Mouse (Mus musculus): ENCODE measurements around the gene Prr9. TPM values are rescaled to one million over a fixed set of nuclear protein-coding genes. Genes with fewer than 3 reads are reported as not detected.

Prr9 gene
- not detected in 2 replicates for polyA plus RNA-seq (2012; ENCODE audit: insufficient read depth, insufficient read length, low replicate concordance, missing spikeins)

DNA sequence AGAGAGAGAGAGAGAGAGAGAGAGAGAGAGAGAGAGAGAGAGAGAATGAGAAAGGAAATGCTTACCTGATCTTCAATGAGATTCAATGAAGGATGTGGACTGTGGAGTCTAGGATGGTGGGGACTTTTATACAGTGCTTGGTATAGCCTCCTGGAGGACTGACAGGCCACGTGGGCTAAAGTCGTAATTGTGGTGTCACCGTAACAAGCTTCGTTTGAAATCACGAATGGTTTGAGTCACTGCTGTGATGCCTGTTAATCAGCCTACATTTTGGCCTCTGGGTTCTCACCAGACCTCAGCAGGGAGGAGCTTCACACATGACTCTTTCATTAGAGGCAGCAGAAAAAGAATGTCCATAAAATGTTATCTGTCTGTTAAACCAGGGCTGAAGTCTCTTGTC is at the start of gene Prr9:
TSS of gene Prr9 (minus strand) at position 101 of the 400 bp plus-strand sequence.
- H3K4me1 ChIP-seq (ENCODE audit: control insufficient read depth, insufficient read depth, low read length): no peaks in the 10 kb centered on the region
- no peak within 1 kb of the TSS for H3K27ac ChIP-seq (ENCODE audit: insufficient read depth, low read depth, low read length)
- TF ChIP-seq POLR2A (IDR thresholded peaks at IDR 0.05; ENCODE audit: insufficient read depth, low read depth, low read length) (no peak), CTCF (IDR thresholded peaks at IDR 0.05; ENCODE audit: insufficient read depth, low read depth, low read length) (no peak)
- no peak within 1 kb of the TSS for H3K4me3 ChIP-seq (ENCODE audit: insufficient read depth, low read depth, low read length)
- 76% methylated on average over 5 of the region's 5 CpGs for WGBS

DNA sequence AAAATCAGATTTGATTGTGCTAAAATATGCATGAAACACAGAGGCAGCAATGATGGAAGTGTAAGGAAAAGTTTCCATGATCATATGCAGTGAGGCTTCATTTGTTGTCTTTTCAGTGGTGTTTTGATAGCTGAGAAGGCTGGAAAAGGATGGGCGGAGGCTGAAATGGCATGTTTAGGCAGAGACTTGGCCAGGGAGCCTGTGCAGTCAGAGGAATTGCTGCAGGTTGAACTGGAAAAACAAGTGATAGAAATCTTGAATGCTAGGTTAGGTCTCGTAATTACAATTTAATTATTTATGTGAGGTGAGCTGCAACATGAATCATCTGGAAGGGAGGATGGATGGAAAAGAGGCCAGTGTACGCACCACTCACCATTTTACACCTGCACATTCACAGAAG is 46.1 kb upstream of the Prr9 start:
- 87% methylated on average over 3 of the region's 3 CpGs for WGBS
- Histone ChIP-seq H3K27ac (ENCODE audit: insufficient read depth, low read depth, low read length) (no peak overlapping the region), H3K4me1 (ENCODE audit: control insufficient read depth, insufficient read depth, low read length) (no peaks in the 10 kb centered on the region), H3K4me3 (ENCODE audit: insufficient read depth, low read depth, low read length) (no peak overlapping the region)
- TF ChIP-seq CTCF (IDR thresholded peaks at IDR 0.05; ENCODE audit: insufficient read depth, low read depth, low read length): no peak
- TF ChIP-seq POLR2A (IDR thresholded peaks at IDR 0.05; ENCODE audit: insufficient read depth, low read depth, low read length): no peak

DNA sequence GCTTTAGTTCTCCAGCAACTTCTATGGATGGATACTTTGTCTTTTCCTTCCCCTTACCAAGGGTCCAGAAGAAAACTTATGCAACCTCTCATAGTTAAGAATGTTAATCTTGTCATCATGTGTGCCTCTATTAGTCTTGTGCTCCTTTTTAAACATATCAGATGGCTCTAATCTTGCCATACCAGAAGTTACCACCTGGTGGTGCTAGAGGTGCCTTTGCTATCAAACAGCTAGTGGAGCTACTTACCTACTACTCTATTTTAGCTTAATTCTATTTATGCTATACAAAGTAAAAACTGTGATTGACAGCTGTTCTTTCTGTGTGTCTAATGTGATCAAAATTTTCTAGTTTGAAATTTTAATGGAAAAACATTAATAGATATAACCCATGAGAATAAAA is 29.6 kb upstream of the Prr9 start:
- no peak overlapping the region for H3K4me3 ChIP-seq (ENCODE audit: insufficient read depth, low read depth, low read length)
- H3K4me1 ChIP-seq (ENCODE audit: control insufficient read depth, insufficient read depth, low read length): no peaks in the 10 kb centered on the region
- TF ChIP-seq CTCF (IDR thresholded peaks at IDR 0.05; ENCODE audit: insufficient read depth, low read depth, low read length) (no peak), POLR2A (IDR thresholded peaks at IDR 0.05; ENCODE audit: insufficient read depth, low read depth, low read length) (no peak)
- no peak overlapping the region for H3K27ac ChIP-seq (ENCODE audit: insufficient read depth, low read depth, low read length)

DNA sequence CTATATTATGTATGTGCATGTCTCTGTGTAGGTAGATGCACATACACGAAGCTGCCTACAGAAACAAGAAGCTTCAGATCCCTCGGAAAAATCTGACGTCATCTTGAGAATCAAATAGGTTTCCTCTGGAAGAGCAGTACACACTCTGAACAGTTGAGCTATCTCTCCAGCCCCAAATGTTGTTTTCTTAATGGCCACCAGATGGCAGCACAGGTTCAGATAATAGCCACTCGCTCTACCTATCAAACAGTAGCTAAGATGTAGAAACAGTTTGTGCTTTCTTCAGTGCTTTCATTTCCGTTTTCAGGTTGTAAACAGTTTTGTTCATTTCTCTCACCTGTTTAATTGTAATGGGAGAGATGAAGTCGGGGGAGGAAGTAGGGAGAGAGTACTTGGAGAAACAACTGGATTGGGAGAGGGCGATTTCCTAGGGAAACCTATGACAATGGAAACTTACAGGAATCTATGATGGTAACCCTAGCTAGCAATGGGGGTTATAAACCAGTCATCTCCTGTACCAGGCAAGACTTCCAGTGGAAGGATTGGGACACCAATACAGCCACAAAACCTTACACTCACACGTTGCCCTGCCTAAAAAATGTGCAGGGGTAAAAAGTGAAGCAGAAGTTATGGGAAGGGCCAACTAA is 27.0 kb upstream of the Prr9 start:
- H3K4me1 ChIP-seq (ENCODE audit: control insufficient read depth, insufficient read depth, low read length): no peaks in the 10 kb centered on the region
- H3K4me3 ChIP-seq (ENCODE audit: insufficient read depth, low read depth, low read length): no peak overlapping the region
- no peak overlapping the region for H3K27ac ChIP-seq (ENCODE audit: insufficient read depth, low read depth, low read length)
- WGBS: 23% methylated on average over 8 of the region's 8 CpGs
- TF ChIP-seq POLR2A (IDR thresholded peaks at IDR 0.05; ENCODE audit: insufficient read depth, low read depth, low read length): no peak
- TF ChIP-seq CTCF (IDR thresholded peaks at IDR 0.05; ENCODE audit: insufficient read depth, low read depth, low read length): no peak

DNA sequence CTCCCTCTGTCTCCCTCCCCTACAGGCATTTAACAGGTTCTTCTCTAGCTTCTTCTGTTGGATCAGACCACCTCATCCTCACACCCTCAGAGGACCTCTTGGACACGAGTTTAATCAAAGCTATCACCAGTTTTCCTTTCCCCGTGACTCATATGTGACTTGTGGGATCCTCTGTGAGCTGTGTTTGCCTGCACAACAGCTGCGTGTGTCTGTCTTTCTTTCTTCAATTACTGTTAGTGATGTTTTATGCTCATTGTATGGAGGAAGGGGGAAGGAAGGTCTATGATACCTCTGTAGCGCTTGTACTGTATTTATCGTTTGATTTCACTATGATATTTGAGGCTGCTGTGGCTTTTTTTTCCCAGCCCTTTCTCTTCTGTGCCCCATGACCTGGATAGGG is 24.2 kb upstream of the Prr9 start:
- Histone ChIP-seq H3K27ac (ENCODE audit: insufficient read depth, low read depth, low read length) (no peak overlapping the region), H3K4me1 (ENCODE audit: control insufficient read depth, insufficient read depth, low read length) (no peaks in the 10 kb centered on the region), H3K4me3 (ENCODE audit: insufficient read depth, low read depth, low read length) (no peak overlapping the region)
- 83% methylated on average over 5 of the region's 5 CpGs for WGBS
- TF ChIP-seq POLR2A (IDR thresholded peaks at IDR 0.05; ENCODE audit: insufficient read depth, low read depth, low read length): no peak
- no peak for TF ChIP-seq CTCF (IDR thresholded peaks at IDR 0.05; ENCODE audit: insufficient read depth, low read depth, low read length)

DNA sequence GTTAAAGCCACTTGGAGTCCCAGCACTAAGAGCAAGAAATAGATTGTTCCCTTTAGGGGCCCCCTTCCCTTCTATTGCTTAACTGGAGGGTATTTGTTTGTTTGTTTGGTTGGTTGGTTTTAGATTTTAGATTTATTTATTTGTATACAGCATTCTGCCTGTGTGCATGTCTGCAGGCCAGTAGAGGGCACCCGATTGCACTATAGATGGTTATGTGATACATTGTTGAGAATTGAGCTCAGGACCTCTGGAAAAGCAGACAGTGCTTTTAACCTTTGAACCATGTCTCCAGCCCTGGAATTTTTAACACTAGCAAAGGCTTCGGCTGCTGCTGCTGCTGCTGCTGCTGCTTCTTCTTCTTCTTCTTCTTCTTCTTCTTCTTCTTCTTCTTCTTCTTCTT is 23.7 kb upstream of the Prr9 start:
- Histone ChIP-seq H3K27ac (ENCODE audit: insufficient read depth, low read depth, low read length) (no peak overlapping the region), H3K4me1 (ENCODE audit: control insufficient read depth, insufficient read depth, low read length) (no peaks in the 10 kb centered on the region), H3K4me3 (ENCODE audit: insufficient read depth, low read depth, low read length) (no peak overlapping the region)
- TF ChIP-seq POLR2A (IDR thresholded peaks at IDR 0.05; ENCODE audit: insufficient read depth, low read depth, low read length) (no peak), CTCF (IDR thresholded peaks at IDR 0.05; ENCODE audit: insufficient read depth, low read depth, low read length) (no peak)
- 62% methylated on average over 2 of the region's 2 CpGs for WGBS

DNA sequence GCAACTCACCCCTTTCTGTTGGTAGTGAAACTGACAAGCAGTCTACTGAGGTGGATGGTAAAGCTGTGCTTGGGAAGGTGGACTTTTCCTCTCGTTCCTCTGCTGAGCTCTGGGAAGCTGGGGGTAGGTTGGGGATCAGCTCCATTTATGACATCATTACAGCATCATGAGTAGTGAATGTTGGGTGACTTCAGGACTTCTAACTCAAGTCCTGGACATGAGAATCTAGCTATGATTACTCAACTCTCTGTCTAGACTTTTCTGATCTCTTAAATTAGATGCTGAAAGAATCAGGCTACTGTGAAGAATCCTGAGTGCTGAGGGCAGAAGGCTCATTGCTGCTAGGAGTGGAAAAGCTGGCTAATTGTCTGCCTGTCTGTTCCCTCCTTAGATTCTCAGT is 18.9 kb upstream of the Prr9 start, which contains the start of gene Lelp1:
TSS of gene Lelp1 (minus strand) at position 101 of the 400 bp plus-strand sequence.
- H3K4me3 ChIP-seq (ENCODE audit: insufficient read depth, low read depth, low read length): no peak within 1 kb of the TSS
- H3K27ac ChIP-seq (ENCODE audit: insufficient read depth, low read depth, low read length): no peak within 1 kb of the TSS
- H3K4me1 ChIP-seq (ENCODE audit: control insufficient read depth, insufficient read depth, low read length): no peaks in the 10 kb centered on the region
- TF ChIP-seq POLR2A (IDR thresholded peaks at IDR 0.05; ENCODE audit: insufficient read depth, low read depth, low read length) (no peak), CTCF (IDR thresholded peaks at IDR 0.05; ENCODE audit: insufficient read depth, low read depth, low read length) (no peak)
- WGBS: 60% methylated on average over 1 of the region's 1 CpGs

DNA sequence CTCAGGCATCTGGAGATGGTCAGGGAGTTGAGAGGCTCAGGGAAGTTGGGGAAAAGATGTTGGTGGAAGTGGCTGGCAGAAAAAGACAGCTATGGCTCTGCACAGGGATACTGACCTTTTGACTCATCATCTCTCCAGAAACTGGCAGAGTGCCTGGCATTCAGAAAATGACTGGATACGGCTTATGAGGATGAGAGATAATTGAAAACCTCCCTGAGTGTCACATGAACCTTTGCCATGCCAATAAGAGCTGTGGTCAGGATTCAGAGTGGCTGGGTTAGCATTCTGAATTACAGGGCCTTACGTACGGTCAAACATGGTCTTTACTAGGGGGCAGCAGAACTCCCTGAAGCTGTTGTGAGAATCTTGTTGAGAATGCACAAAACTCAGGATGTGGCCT is 2.8 kb downstream of the Prr9 start:
- Histone ChIP-seq H3K4me1 (ENCODE audit: control insufficient read depth, insufficient read depth, low read length) (no peaks in the 10 kb centered on the region), H3K27ac (ENCODE audit: insufficient read depth, low read depth, low read length) (no peak overlapping the region), H3K4me3 (ENCODE audit: insufficient read depth, low read depth, low read length) (no peak overlapping the region)
- no peak for TF ChIP-seq CTCF (IDR thresholded peaks at IDR 0.05; ENCODE audit: insufficient read depth, low read depth, low read length)
- no peak for TF ChIP-seq POLR2A (IDR thresholded peaks at IDR 0.05; ENCODE audit: insufficient read depth, low read depth, low read length)
- 77% methylated on average over 3 of the region's 3 CpGs for WGBS

DNA sequence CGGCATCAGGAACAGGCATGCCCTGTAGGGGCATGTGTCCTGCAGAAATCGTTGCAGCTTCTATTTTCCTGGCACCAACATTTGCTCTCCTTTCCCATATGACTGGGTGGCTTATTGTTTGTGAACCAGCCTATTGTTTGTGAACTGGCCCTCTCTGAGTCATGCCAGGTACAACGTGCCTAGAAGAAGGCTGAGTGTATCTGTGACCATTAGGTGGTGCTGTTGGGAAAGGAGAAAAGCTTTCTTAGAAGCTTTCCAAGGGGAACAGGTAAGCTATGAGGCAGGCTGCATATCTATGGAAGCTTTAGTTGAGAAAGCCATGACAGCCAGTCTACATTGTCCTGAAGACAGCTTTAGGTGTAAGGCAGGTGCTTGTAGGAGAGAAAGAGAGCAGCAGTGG is 5.8 kb downstream of the Prr9 start:
- Histone ChIP-seq H3K27ac (ENCODE audit: insufficient read depth, low read depth, low read length) (no peak overlapping the region), H3K4me3 (ENCODE audit: insufficient read depth, low read depth, low read length) (no peak overlapping the region), H3K4me1 (ENCODE audit: control insufficient read depth, insufficient read depth, low read length) (no peaks in the 10 kb centered on the region)
- WGBS: 29% methylated on average over 3 of the region's 3 CpGs
- no peak for TF ChIP-seq CTCF (IDR thresholded peaks at IDR 0.05; ENCODE audit: insufficient read depth, low read depth, low read length)

DNA sequence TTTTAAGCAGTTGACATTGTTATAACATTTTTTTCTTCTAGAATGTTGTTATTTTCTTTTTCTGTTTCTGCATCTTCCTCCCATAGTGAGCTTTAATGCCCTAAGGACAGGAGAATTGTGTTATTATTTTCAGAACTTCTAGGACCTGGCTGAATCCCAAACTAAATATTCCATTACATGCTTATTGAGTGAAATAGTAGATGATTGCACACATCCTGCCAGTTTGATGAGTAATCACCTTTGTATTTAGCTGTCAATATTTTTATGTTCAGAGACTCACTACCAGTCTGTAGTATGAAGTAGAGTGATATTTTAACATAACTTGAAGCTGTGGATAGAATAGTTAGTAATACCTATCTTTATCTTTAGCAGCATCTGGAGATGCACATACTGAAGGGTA is 12.2 kb downstream of the Prr9 start:
- no peak for TF ChIP-seq CTCF (IDR thresholded peaks at IDR 0.05; ENCODE audit: insufficient read depth, low read depth, low read length)
- no peak for TF ChIP-seq POLR2A (IDR thresholded peaks at IDR 0.05; ENCODE audit: insufficient read depth, low read depth, low read length)
- no peaks in the 10 kb centered on the region for H3K4me1 ChIP-seq (ENCODE audit: control insufficient read depth, insufficient read depth, low read length)

More for the DNA sequence above, 12.2 kb downstream of the Prr9 start:
- no peak overlapping the region for H3K4me3 ChIP-seq (ENCODE audit: insufficient read depth, low read depth, low read length)
- no peak overlapping the region for H3K27ac ChIP-seq (ENCODE audit: insufficient read depth, low read depth, low read length)
